In the genomic region with DNA sequence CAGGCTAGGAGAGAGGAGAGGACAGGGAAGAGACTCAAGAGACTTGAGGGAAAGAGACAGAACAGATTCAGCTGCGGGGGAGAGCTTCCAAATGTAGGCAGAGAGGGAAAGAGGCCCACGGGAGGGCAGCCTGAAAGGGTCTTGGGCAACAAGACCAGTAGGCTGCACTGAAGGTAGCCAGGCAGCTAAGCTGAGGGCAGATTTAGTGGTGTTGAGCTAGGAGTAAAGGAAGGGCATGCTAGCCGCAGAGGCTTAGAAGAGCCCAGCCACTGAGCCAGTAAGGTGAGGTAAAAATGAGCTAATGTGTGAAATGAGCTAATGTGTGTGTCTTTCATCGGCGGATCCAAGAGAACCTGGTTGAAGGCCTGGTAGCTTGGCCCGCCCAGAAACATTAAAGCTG, we compare ENCODE assay signal across 17 mouse cellular contexts.
"Had no signal": no experiment of that assay in that cellular context is flagged by ENCODE, and none has a peak within 500 bp of the region (broad histone marks: within the 10 kb centered on the region; RNA-seq: fewer than 3 reads in every experiment).

No protein-coding gene starts in this region.

- H3K4me2 ChIP-seq: liver, embryonic 15.5 days; lung, embryonic 15.5 days; midbrain, embryonic 13.5 days; midbrain, embryonic 15.5 days; neural tube, embryonic 12.5 days; stomach, embryonic 15.5 days had no signal

- DNase-seq: liver, postnatal 0 days; lung, adult 2 months; lung, postnatal 14 days; lung, postnatal 36 days; right cerebral cortex, postnatal 14 days; thymus, postnatal 14 days; thymus, postnatal 4 days had no signal

- H3K4me3 ChIP-seq: liver, embryonic 15.5 days; lung, embryonic 15.5 days; megakaryocyte, embryonic 14.5 days; midbrain, embryonic 13.5 days; midbrain, embryonic 15.5 days; neural tube, embryonic 12.5 days; stomach, embryonic 15.5 days had no signal

- H3K36me3 ChIP-seq: liver, embryonic 15.5 days; lung, embryonic 15.5 days; midbrain, embryonic 13.5 days; midbrain, embryonic 15.5 days; neural tube, embryonic 12.5 days; stomach, embryonic 15.5 days had no signal

- H3K9ac ChIP-seq: liver, embryonic 15.5 days; liver, postnatal 0 days; lung, embryonic 15.5 days; midbrain, embryonic 13.5 days; midbrain, embryonic 15.5 days; neural tube, embryonic 12.5 days; stomach, embryonic 15.5 days had no signal

- H3K9me3 ChIP-seq: liver, embryonic 15.5 days; lung, embryonic 15.5 days; megakaryocyte, embryonic 14.5 days; midbrain, embryonic 13.5 days; midbrain, embryonic 15.5 days; neural tube, embryonic 12.5 days; stomach, embryonic 15.5 days had no signal

- H3K27me3 ChIP-seq: lung, embryonic 15.5 days; megakaryocyte, embryonic 14.5 days; midbrain, embryonic 13.5 days; midbrain, embryonic 15.5 days; neural tube, embryonic 12.5 days; stomach, embryonic 15.5 days had no signal

- H3K27ac ChIP-seq: liver, embryonic 15.5 days; lung, embryonic 15.5 days; macrophage; midbrain, embryonic 13.5 days; midbrain, embryonic 15.5 days; neural tube, embryonic 12.5 days; stomach, embryonic 15.5 days; stomach, postnatal 0 days had no signal

- ATAC-seq: liver, postnatal 0 days; lung, postnatal 0 days; midbrain, embryonic 13.5 days; midbrain, embryonic 15.5 days had no signal
